In the genomic region with DNA sequence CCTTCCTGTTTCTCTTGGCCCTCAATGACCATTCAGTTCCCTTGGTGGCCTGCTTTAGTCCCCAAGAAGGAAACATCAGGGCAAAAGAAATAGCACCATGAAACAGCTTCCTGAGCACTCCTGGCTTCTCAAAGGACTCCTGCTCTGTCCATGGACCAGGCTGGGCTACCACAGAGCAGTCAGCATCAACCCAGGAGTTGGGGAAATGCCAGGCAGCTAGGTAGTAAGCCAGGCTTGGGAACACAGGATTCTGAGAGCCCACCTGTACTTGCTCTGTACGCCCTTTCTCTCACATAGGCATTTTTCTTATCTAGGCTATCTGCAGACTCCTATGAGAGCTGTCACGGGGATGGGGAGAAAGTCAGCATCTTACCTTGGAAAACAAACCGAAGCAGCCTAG, we compare ENCODE assay signal across 25 mouse cellular contexts. TPM values are rescaled to one million over a fixed set of nuclear protein-coding genes. Genes with fewer than 3 reads are reported as not detected.
DNase-seq lines count a peak whose midpoint lies in the region; ATAC-seq and TF ChIP-seq lines count a peak whose summit lies in the region.
"Had no signal": no experiment of that assay in that cellular context is flagged by ENCODE, and none has a peak within 500 bp of the region (broad histone marks: within the 10 kb centered on the region; RNA-seq: fewer than 3 reads in every experiment).

No protein-coding gene starts in this region.

- 92% methylated on average over 3 of the region's 3 CpGs for WGBS in hindbrain, embryonic 11.5 days

- H3K4me2 ChIP-seq in hindbrain, embryonic 11.5 days (replicated peaks; ENCODE audit: low read depth, low read length): no peak overlapping the region
- H3K4me2 ChIP-seq: forebrain, embryonic 13.5 days; heart, embryonic 11.5 days; hindbrain, embryonic 13.5 days; intestine, embryonic 15.5 days had no signal

- no peaks in the 10 kb centered on the region for H3K27me3 ChIP-seq in hindbrain, embryonic 11.5 days (ENCODE audit: control insufficient read depth, insufficient read depth, low read length)
- H3K27me3 ChIP-seq: CH12.LX; forebrain, embryonic 13.5 days; hindbrain, embryonic 13.5 days; intestine, embryonic 15.5 days; Patski had no signal

- peak overlapping the region; percentile 82 for H3K27ac ChIP-seq in gastrocnemius, adult 2 months
- H3K27ac ChIP-seq in layer of hippocampus, adult 2 months: peak overlapping the region; percentile 58; the same call in 1 of the 2 replicates
- H3K27ac ChIP-seq in hindbrain, embryonic 11.5 days (ENCODE audit: low read depth, low read length): no peak overlapping the region
- H3K27ac ChIP-seq: forebrain, embryonic 10.5 days; forebrain, embryonic 13.5 days; hindbrain, embryonic 13.5 days; intestine, embryonic 15.5 days had no signal

- no peak overlapping the region for H3K4me3 ChIP-seq in gastrocnemius, adult 2 months
- H3K4me3 ChIP-seq in layer of hippocampus, adult 2 months: no peak overlapping the region
- H3K4me3 ChIP-seq in hindbrain, embryonic 11.5 days (ENCODE audit: low read depth, low read length): no peak overlapping the region
- H3K4me3 ChIP-seq: forebrain, embryonic 10.5 days; forebrain, embryonic 13.5 days; hindbrain, embryonic 13.5 days; intestine, embryonic 15.5 days had no signal

- no peaks in the 10 kb centered on the region; the same call in 1 of the 2 replicates for H3K36me3 ChIP-seq in hindbrain, embryonic 11.5 days (ENCODE audit: control insufficient read depth, insufficient read depth, low read length)
- H3K36me3 ChIP-seq: G1E had no signal

- H3K9me3 ChIP-seq in hindbrain, embryonic 11.5 days (ENCODE audit: control insufficient read depth, low read length): no peaks in the 10 kb centered on the region
- H3K9me3 ChIP-seq: forebrain, embryonic 10.5 days; forebrain, embryonic 13.5 days; G1E; hindbrain, embryonic 13.5 days; intestine, embryonic 15.5 days had no signal

- no peak overlapping the region for H3K9ac ChIP-seq in hindbrain, embryonic 11.5 days (ENCODE audit: low read depth, low read length)
- H3K9ac ChIP-seq: forebrain, embryonic 13.5 days; hindbrain, embryonic 13.5 days; intestine, embryonic 15.5 days had no signal

- intact Hi-C loops in gastrocnemius, adult 2 months (cut with DNase I): no loop called here

- H3K4me1 ChIP-seq in hindbrain, embryonic 11.5 days (replicated peaks; ENCODE audit: control insufficient read depth, insufficient read depth, low read length): no peaks in the 10 kb centered on the region
- H3K4me1 ChIP-seq: forebrain, embryonic 10.5 days; intestine, embryonic 15.5 days had no signal

- DNase-seq in cerebellum, postnatal 10 days: peak; percentile 38 to 48
- no peak for DNase-seq in cerebellum, adult 11 months
- DNase-seq in gastrocnemius, adult 2 months: no peak
- DNase-seq in gastrocnemius, adult 18-20 months (ENCODE audit: low spot score): no peak
- no peak for DNase-seq in layer of hippocampus, adult 2 months (ENCODE audit: low spot score in 2 of 2)
- no peak for DNase-seq in layer of hippocampus, postnatal 25 days (ENCODE audit: extremely low spot score in 1 of 2, low spot score in 1 of 2)
- DNase-seq in hindbrain, embryonic 11.5 days (ENCODE audit: low spot score): no peak
- DNase-seq: adrenal gland, postnatal 10 days; adrenal gland, postnatal 36 days; B cell, adult 2 months; cerebellum, adult 11-12 months; gastrocnemius, postnatal 25 days; heart, adult 18-20 months; kidney, adult 11 months had no signal

- no peak for TF ChIP-seq CTCF in gastrocnemius, adult 2 months (IDR thresholded peaks at IDR 0.05)
- TF ChIP-seq CTCF in layer of hippocampus, adult 2 months (conservative IDR thresholded peaks at IDR 0.05): no peak

- no peak for ATAC-seq in hindbrain, embryonic 11.5 days (ENCODE audit: low FRiP score)
- ATAC-seq: forebrain, embryonic 13.5 days; forebrain, embryonic 16.5 days; hindbrain, embryonic 16.5 days; intestine, embryonic 15.5 days; Patski had no signal

RNA-seq across cellular contexts. Expression of a gene that starts 16.0 kb away (rescaled TPM):
- 100 to 1,000 TPM in 1 of 2 experiments, 10 to 100 TPM in 1; 78.8 to 109 TPM for total RNA-seq in gastrocnemius, adult 2 months (2021)
- total RNA-seq in gastrocnemius, adult 18-20 months (2021): 10 to 100 TPM; 80.7 to 81.0 TPM
- total RNA-seq in layer of hippocampus, adult 2 months (2021): 100 to 1,000 TPM; 143 to 145 TPM
- total RNA-seq in layer of hippocampus, postnatal 25 days (2021): 100 to 1,000 TPM; 129 to 142 TPM
- 110 and 124 TPM in 2 replicates for polyA plus RNA-seq in hindbrain, embryonic 11.5 days (2014; fragmentation: Nextera tagmentation; extraction: Ambion mirVana)

RNA-seq across cellular contexts. Expression of a gene that starts 27.0 kb away (rescaled TPM):
- total RNA-seq in gastrocnemius, adult 2 months (2021): under 1 TPM; 0.17 to 0.23 TPM
- under 1 TPM; 0.07 to 0.09 TPM for total RNA-seq in gastrocnemius, adult 18-20 months (2021)
- 1 to 10 TPM; 5.0 to 6.0 TPM for total RNA-seq in layer of hippocampus, adult 2 months (2021)
- 1 to 10 TPM; 4.5 to 5.0 TPM for total RNA-seq in layer of hippocampus, postnatal 25 days (2021)
- 0.08 and 0.14 TPM in 2 replicates for polyA plus RNA-seq in hindbrain, embryonic 11.5 days (2014; fragmentation: Nextera tagmentation; extraction: Ambion mirVana)
- polyA plus RNA-seq: heart, postnatal 0 days had no signal

Comparison
In these comparisons a context has a peak if more than half of its experiments do, and no peak if none do; other contexts are left out.
1. DNase-seq: peak in cerebellum, postnatal 10 days (2 of 2); none in cerebellum, adult 11 months (single experiment), gastrocnemius, adult 2 months (single experiment), gastrocnemius, adult 18-20 months (single experiment), layer of hippocampus, adult 2 months (0 of 2), layer of hippocampus, postnatal 25 days (0 of 2) and hindbrain, embryonic 11.5 days (single experiment).
2. RNA of a gene that starts 27.0 kb away (total RNA-seq): 5.0 to 6.0 TPM in layer of hippocampus, adult 2 months and 4.5 to 5.0 TPM in layer of hippocampus, postnatal 25 days; 0.17 to 0.23 TPM in gastrocnemius, adult 2 months and 0.07 to 0.09 TPM in gastrocnemius, adult 18-20 months; every median in the first group is over 4 times any median in the second.